Mouse (Mus musculus): ENCODE results near the gene Adam33.

Gene Adam33

DNA sequence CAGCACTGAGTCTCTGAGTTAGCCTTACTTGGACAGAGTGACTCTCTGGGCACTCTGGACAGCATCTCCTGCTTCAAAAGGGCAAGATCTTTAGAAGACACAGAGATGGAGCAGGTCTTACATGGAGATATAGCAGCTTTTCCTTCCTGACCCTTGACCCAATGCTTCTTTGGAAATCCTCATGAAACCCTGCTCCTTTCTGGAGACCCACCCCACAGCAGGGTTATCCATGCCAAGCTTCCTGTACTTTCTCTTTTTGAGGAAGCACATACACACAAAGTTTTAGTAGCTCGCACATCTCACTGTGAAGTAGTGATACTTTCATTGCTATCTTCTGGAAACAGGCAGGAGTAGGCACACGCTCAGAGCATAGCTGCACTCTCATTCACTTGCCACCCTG is 38.4 kb downstream of the Adam33 start:
- no peak for DNase-seq

DNA sequence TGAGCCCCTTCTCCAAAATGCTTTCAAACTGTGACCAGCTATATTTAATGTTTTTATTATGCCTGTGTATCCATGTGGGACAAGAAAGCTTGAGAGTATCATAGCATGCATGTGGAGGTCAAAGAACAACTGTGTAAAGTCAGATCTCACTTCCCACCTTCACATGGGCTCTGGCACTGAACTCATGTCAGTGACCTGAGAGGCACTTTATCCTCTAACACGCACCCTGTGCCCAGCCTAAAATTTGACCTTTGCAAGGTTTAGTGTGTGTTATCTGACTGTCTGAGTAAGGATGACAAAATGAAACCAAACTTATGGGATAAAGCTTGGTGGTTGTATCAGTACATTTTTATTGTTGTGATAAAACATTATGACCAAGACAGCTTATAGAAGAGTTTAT is 53.0 kb downstream of the Adam33 start:
- DNase-seq, result no peak

DNA sequence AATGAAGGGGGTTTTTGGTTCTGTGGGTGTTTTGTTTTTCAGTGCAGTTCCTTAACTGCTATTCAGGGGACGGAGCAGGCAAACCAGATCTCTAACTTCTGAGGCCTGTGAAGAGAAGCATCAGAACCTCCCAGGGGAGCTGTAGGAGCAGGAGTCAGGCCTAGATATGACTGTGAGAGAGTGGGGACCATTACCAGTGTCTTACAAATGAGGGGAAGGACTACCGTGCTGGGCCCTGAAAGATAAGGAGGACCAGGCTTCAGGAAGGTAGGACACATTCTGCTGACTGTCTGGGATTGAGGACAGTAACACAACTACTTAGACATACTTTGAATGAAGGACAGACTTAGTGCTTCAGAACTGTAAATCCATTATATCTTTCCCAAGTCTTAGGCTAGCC is 54.5 kb downstream of the Adam33 start:
- no peak for DNase-seq
